Mouse (Mus musculus) lung, postnatal 0 days (tissue): ENCODE data around the gene Ddx3x.

Experiments used
- CTCF ChIP-seq: IDR thresholded peaks from 2 replicates; pipeline ENCODE4 v1.5.1; 2016; ENCODE audit warnings: antibody characterized with exemption, mild to moderate bottlenecking
- EP300 ChIP-seq: IDR thresholded peaks from 2 replicates; pipeline ENCODE4 v1.6.1; 2016; ENCODE audit warnings: antibody characterized with exemption, mild to moderate bottlenecking, control low read depth

DNA sequence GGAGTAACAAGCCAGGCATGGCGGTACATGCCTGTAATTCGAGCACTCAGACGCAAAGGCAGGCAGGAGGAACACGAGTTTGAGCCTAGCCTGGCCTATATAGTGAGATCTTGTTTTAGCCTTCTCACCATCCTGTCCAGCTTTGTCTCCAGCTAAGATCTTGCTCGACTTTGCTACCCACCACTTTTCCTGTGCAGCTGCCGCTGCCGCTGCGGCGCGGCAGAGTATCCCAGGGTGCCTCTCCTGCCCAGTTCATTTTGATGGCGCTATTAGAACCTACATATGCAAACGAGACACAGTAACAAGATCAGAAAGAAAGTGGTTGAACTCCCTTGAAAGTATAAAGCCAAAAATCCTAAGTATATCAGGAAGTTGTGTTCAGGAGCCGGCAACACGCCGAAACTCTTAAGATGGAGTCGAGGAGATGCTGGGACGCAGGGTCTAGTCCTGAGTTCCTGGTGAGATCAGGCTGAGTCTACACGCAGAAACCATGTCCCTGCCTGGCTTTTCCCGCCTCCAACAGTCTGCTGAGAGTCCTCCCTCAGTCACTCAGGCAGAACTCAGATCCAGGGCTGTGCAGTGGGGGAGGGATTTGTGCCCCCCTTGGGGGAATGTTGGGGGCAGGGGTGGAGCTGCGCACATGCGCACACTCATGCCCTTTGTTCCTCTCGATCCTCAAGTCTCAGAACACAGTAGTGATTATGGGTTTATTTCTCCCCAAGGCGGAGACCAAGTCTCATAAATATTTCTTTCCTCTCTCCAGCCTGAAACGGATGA lies 38.3 kb upstream of the Ddx3x start:
- TF ChIP-seq CTCF (no peak; the same call in 1 of the 2 replicates), EP300 (no peak; the same call in 1 of the 2 replicates)
